Mouse (Mus musculus) bone marrow macrophage, adult 2 months (primary cell): ENCODE measurements around the gene Rbm47. TPM values are rescaled to one million over a fixed set of nuclear protein-coding genes. Genes with fewer than 3 reads are reported as not detected.
"Not testable (repeated sequence)": the region's sequence is repeated elsewhere in the genome, so short reads cannot be mapped to it uniquely, and the experiment has no call there.

Experiments
- H3K27ac ChIP-seq: 2 replicates; pipeline ENCODE4 v1.5.1; 2012; ENCODE audit warnings: low read depth, low read length; ENCODE audit not compliant: insufficient read depth
- H3K4me1 ChIP-seq: 2 replicates; pipeline ENCODE4 v1.6.1; 2012; ENCODE audit warnings: low read length; ENCODE audit not compliant: control insufficient read depth, insufficient read depth
- H3K4me3 ChIP-seq: 2 replicates; pipeline ENCODE4 v1.5.1; 2012; ENCODE audit warnings: mild to moderate bottlenecking, low read length, moderate library complexity; ENCODE audit not compliant: insufficient read depth
- CTCF ChIP-seq: IDR thresholded peaks from 2 replicates; pipeline ENCODE4 v1.5.1; 2012; ENCODE audit warnings: low read depth, mild to moderate bottlenecking, low read length, moderate library complexity
- POLR2A ChIP-seq: IDR thresholded peaks from 2 replicates; pipeline ENCODE4 v1.6.1; 2012; ENCODE audit warnings: mild to moderate bottlenecking, low read depth, low read length, borderline replicate concordance
- polyA plus RNA-seq: library from polyadenylated mRNA; stranded (reverse); fragments of >200 nt; gene quantifications from 2 replicates; pipeline ENCODE4 v1.2.4, GENCODE M21; 2012; ENCODE audit not compliant: missing spikeins, insufficient read depth, insufficient read length

Gene Rbm47
- polyA plus RNA-seq, 1 experiment = 89.0 TPM

DNA sequence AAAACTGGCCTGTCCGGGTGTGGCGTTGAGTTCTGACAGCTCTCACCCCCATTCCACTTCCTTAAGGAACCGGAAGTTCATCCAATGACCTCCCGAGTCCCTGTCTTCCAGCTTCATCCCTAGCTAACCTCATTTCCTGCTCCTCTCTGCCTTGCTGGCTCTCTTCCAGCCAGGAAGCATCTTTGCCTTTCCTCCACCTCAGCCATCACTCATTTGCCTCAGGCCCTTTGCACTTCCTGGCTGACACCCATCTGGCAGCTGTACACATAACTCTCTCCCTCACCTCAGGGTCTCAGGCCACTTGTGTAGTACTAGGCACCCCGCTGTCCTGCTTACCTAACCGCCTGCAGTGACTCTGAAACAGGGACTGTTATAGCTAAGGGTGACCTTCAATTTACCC lies 178.3 kb downstream of the Rbm47 start:
- TF ChIP-seq CTCF (no peak), POLR2A (no peak)
- peaks cover 36% of the 10 kb centered on the region for H3K4me1 ChIP-seq
- H3K27ac ChIP-seq = no peak overlapping the region
- no peak overlapping the region for H3K4me3 ChIP-seq

- H3K27ac ChIP-seq = peak overlapping the region; percentile 62
- TF ChIP-seq CTCF (no peak), POLR2A (no peak)
- peaks cover 43% of the 10 kb centered on the region for H3K4me1 ChIP-seq
- peak overlapping the region; percentile 11; the same call in 1 of the 2 replicates for H3K4me3 ChIP-seq
Observed at GRCm38 (mm10) chr5:65991191-65991590, 181.7 kb downstream of the Rbm47 start.

DNA sequence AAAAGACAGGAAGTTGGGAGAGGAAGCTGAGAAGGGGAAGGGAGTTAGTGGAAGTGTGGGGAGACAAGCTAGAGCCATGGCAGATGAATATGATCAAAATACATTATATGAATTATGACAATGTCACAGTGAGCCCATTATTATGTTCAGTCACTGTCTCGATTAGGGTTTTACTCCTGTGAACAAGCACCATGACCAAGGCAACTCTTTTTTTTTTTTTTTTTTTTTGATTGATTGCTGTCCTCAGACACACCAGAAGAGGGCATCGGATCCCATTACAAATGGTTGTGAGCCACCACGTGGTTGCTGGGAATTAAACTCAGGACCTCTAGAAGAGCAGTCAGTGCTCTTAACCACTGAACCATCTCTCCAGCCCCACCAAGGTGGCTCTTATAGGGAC lies 185.9 kb downstream of the Rbm47 start:
- not testable (repeated sequence) for H3K27ac ChIP-seq, H3K4me3 ChIP-seq
- H3K4me1 ChIP-seq = peaks cover 40% of the 10 kb centered on the region

- Histone ChIP-seq H3K27ac (peak overlapping the region; percentile 61), H3K4me1 (peaks cover 35% of the 10 kb centered on the region), H3K4me3 (no peak overlapping the region)
- TF ChIP-seq POLR2A = no peak
- TF ChIP-seq CTCF = no peak
Observed at GRCm38 (mm10) chr5:65986426-65986825, 186.5 kb downstream of the Rbm47 start.

- Histone ChIP-seq H3K27ac (no peak overlapping the region), H3K4me1 (peaks cover 18% of the 10 kb centered on the region), H3K4me3 (no peak overlapping the region)
- TF ChIP-seq CTCF = no peak
- TF ChIP-seq POLR2A = no peak
Observed at GRCm38 (mm10) chr5:65975731-65976130, 197.2 kb downstream of the Rbm47 start.

GRCm38 (mm10) chr5:65973189-65973588 lies 199.7 kb downstream of the Rbm47 start:
- peak overlapping the region; percentile 82 for H3K27ac ChIP-seq
- H3K4me1 ChIP-seq = peaks cover 22% of the 10 kb centered on the region
- no peak overlapping the region for H3K4me3 ChIP-seq
- TF ChIP-seq CTCF (no peak), POLR2A (no peak)

DNA sequence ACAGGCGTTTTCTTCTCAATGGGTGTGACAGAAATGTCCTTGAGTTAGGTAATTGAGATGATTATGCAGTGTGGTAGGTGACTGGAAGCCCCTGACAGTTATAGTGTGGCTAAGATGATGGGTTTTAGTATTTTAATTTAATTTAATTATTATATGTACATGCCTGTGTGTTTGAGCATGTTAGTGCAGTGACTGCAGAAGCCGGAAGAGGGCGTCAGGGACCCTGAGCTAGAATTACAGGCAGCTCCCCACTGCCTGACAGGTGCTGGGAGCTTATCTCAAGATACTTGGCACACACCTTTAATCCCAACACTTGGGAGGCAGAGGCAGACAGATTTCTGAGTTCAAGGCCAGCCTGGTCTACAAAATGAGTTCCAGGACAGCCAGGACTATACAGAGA lies 204.9 kb downstream of the Rbm47 start:
- H3K4me3 ChIP-seq = no peak overlapping the region
- TF ChIP-seq CTCF (no peak), POLR2A (no peak)
- H3K27ac ChIP-seq = no peak overlapping the region
- peaks cover 10% of the 10 kb centered on the region for H3K4me1 ChIP-seq

- Histone ChIP-seq H3K4me3 (no peak overlapping the region), H3K4me1 (peaks cover 3% of the 10 kb centered on the region; the same call in 1 of the 2 replicates), H3K27ac (no peak overlapping the region)
- TF ChIP-seq POLR2A = no peak
- TF ChIP-seq CTCF = no peak
Observed at GRCm38 (mm10) chr5:65967091-65967490, 205.8 kb downstream of the Rbm47 start.

Other genes starting within 250 kb of the Rbm47 start
- gene Chrna9, start 238.2 kb downstream of the Rbm47 start, polyA plus RNA-seq = not detected in 2 replicates
- 1.0 TPM in 2 replicates for gene 9130230L23Rik, start 168.8 kb downstream of the Rbm47 start, polyA plus RNA-seq
- gene Nsun7, start 86.8 kb upstream of the Rbm47 start, polyA plus RNA-seq = not detected in 2 replicates